Mouse (Mus musculus) brain, embryonic 14.5 days (tissue): ENCODE measurements around the gene Trim41.

Source experiments
- CTCF ChIP-seq: fragments of 200-500 bp; IDR thresholded peaks from 2 replicates; pipeline ENCODE4 v1.5.1; 2012; ENCODE audit warnings: inconsistent platforms, mild to moderate bottlenecking, moderate library complexity, borderline replicate concordance; ENCODE audit not compliant: insufficient read depth, insufficient read length; ENCODE audit errors: extremely low read depth
- POLR2A ChIP-seq: fragments of 200-500 bp; IDR thresholded peaks from 2 replicates; pipeline ENCODE4 v1.6.1; 2012; ENCODE audit warnings: mild to moderate bottlenecking, inconsistent platforms, borderline replicate concordance; ENCODE audit not compliant: poor library complexity, insufficient read depth, insufficient read length, severe bottlenecking; ENCODE audit errors: extremely low read depth

- peak; percentile 62; the same call in 1 of the 2 replicates for TF ChIP-seq CTCF
- TF ChIP-seq POLR2A = no peak
Measured at GRCm38 (mm10) chr11:48859014-48859413, 41.9 kb upstream of the Trim41 start.
